Mouse (Mus musculus) hindbrain, embryonic 16.5 days (tissue): ENCODE measurements around the gene Cadm2. TPM values are rescaled to one million over a fixed set of nuclear protein-coding genes. Genes with fewer than 3 reads are reported as not detected.

Experiments
- ATAC-seq: fragments of 200-750 bp; cut with Nextera tagmentation; 2 replicates; pipeline ENCODE4 v1.8.0; 2017; ENCODE audit warnings: moderate TSS enrichment, moderate library complexity
- H3K27ac ChIP-seq: fragments of 300-500 bp; sonication (generic); 2 replicates; pipeline ENCODE4 v1.5.1; 2014; ENCODE audit warnings: low read depth, mild to moderate bottlenecking, control low read depth, low read length, moderate library complexity
- H3K27me3 ChIP-seq: fragments of 300-500 bp; sonication (generic); replicated peaks from 2 replicates; pipeline ENCODE4 v1.6.1; 2014; ENCODE audit warnings: low read length; ENCODE audit not compliant: control insufficient read depth, insufficient read depth
- H3K36me3 ChIP-seq: fragments of 300-500 bp; sonication (generic); 2 replicates; pipeline ENCODE4 v1.6.1; 2014; ENCODE audit warnings: mild to moderate bottlenecking, low read length, moderate library complexity, mixed read lengths; ENCODE audit not compliant: control insufficient read depth, insufficient read depth
- H3K4me1 ChIP-seq: fragments of 300-500 bp; sonication (generic); 2 replicates; pipeline ENCODE4 v1.6.1; 2014; ENCODE audit warnings: low read depth, low read length; ENCODE audit not compliant: control insufficient read depth, insufficient read depth
- H3K4me2 ChIP-seq: fragments of 300-500 bp; sonication (generic); 2 replicates; pipeline ENCODE4 v1.6.1; 2014; ENCODE audit warnings: mild to moderate bottlenecking, low read length, control low read depth, moderate library complexity
- H3K4me3 ChIP-seq: fragments of 300-500 bp; sonication (generic); 2 replicates; pipeline ENCODE4 v1.5.1; 2014; ENCODE audit warnings: mild to moderate bottlenecking, low read length, control low read depth, moderate library complexity
- H3K9ac ChIP-seq: fragments of 300-500 bp; sonication (generic); 2 replicates; pipeline ENCODE4 v1.6.1; 2014; ENCODE audit warnings: low read depth, mild to moderate bottlenecking, control low read depth, low read length, moderate library complexity
- H3K9me3 ChIP-seq: fragments of 300-500 bp; sonication (generic); 2 replicates; pipeline ENCODE4 v1.6.1; 2014; ENCODE audit warnings: mild to moderate bottlenecking, low read length, moderate library complexity; ENCODE audit not compliant: control insufficient read depth
- WGBS: fragments of 180-500 bp; shearing (Covaris S2); extraction: QIAGEN DNeasy Blood & Tissue Kit; methylation state at CpG from one replicate; pipeline ENCODE4 v1.1.7; 2014; 5-methylcytosine and 5-hydroxymethylcytosine counted together
- polyA plus RNA-seq: library from polyadenylated mRNA; unstranded; fragments of >200 nt; fragmentation: Nextera tagmentation; extraction: Ambion mirVana; gene quantifications from 2 replicates; pipeline ENCODE4 v1.2.1, GENCODE M21; 2015

Gene Cadm2
- polyA plus RNA-seq, 1 experiment from 2014 or later = 33.6 TPM

GRCm38 (mm10) chr16:67410482-67410881, 210.2 kb downstream of the Cadm2 start:
- H3K4me1 ChIP-seq = no peaks in the 10 kb centered on the region
- no peak overlapping the region for H3K4me2 ChIP-seq
- ATAC-seq = no peak
- H3K27ac ChIP-seq = no peak overlapping the region
- no peak overlapping the region for H3K4me3 ChIP-seq
- no peaks in the 10 kb centered on the region for H3K36me3 ChIP-seq
- no peaks in the 10 kb centered on the region for H3K27me3 ChIP-seq
- WGBS = 48% methylated on average over 2 of the region's 2 CpGs
- H3K9ac ChIP-seq = no peak overlapping the region
- H3K9me3 ChIP-seq = no peaks in the 10 kb centered on the region

- no peaks in the 10 kb centered on the region for H3K4me1 ChIP-seq
- 87% methylated on average over 2 of the region's 2 CpGs for WGBS
- no peaks in the 10 kb centered on the region for H3K36me3 ChIP-seq
- no peaks in the 10 kb centered on the region for H3K9me3 ChIP-seq
- no peak overlapping the region for H3K4me2 ChIP-seq
- no peaks in the 10 kb centered on the region for H3K27me3 ChIP-seq
- H3K4me3 ChIP-seq = no peak overlapping the region
- ATAC-seq = no peak
- H3K27ac ChIP-seq = no peak overlapping the region
- H3K9ac ChIP-seq = no peak overlapping the region
These were observed 253.0 kb downstream of the Cadm2 start for GRCm38 (mm10) chr16:67367745-67368144.

GRCm38 (mm10) chr16:67348011-67348410, 272.7 kb downstream of the Cadm2 start:
- Histone ChIP-seq H3K36me3 (no peaks in the 10 kb centered on the region), H3K9me3 (no peaks in the 10 kb centered on the region), H3K4me1 (no peaks in the 10 kb centered on the region), H3K9ac (no peak overlapping the region), H3K4me3 (no peak overlapping the region), H3K27ac (no peak overlapping the region), H3K27me3 (no peaks in the 10 kb centered on the region), H3K4me2 (no peak overlapping the region)
- WGBS = 88% methylated on average over 5 of the region's 5 CpGs
- no peak for ATAC-seq

GRCm38 (mm10) chr16:67347561-67347960, 273.1 kb downstream of the Cadm2 start:
- no peaks in the 10 kb centered on the region for H3K9me3 ChIP-seq
- H3K27me3 ChIP-seq = no peaks in the 10 kb centered on the region
- no peak for ATAC-seq

GRCm38 (mm10) chr16:67346621-67347290, 274.0 kb downstream of the Cadm2 start:
- no peak for ATAC-seq
- Histone ChIP-seq H3K9ac (no peak overlapping the region), H3K36me3 (no peaks in the 10 kb centered on the region), H3K27me3 (no peaks in the 10 kb centered on the region), H3K9me3 (no peaks in the 10 kb centered on the region), H3K27ac (no peak overlapping the region), H3K4me2 (no peak overlapping the region), H3K4me1 (no peaks in the 10 kb centered on the region), H3K4me3 (no peak overlapping the region)
- whole genome bisulfite sequencing = 54% methylated on average over 10 of the region's 10 CpGs

More at GRCm38 (mm10) chr16:67347561-67347960, 273.1 kb downstream of the Cadm2 start:
- no peak overlapping the region for H3K9ac ChIP-seq
- H3K4me2 ChIP-seq = no peak overlapping the region
- no peaks in the 10 kb centered on the region for H3K36me3 ChIP-seq
- no peak overlapping the region for H3K27ac ChIP-seq
- no peaks in the 10 kb centered on the region for H3K4me1 ChIP-seq
- H3K4me3 ChIP-seq = no peak overlapping the region

GRCm38 (mm10) chr16:67344194-67344593, 276.5 kb downstream of the Cadm2 start:
- Histone ChIP-seq H3K4me2 (no peak overlapping the region), H3K9ac (no peak overlapping the region), H3K4me3 (no peak overlapping the region), H3K27me3 (no peaks in the 10 kb centered on the region), H3K27ac (no peak overlapping the region), H3K4me1 (no peaks in the 10 kb centered on the region), H3K9me3 (no peaks in the 10 kb centered on the region), H3K36me3 (no peaks in the 10 kb centered on the region)
- ATAC-seq = peak; percentile 60
- WGBS = 26% methylated on average over 5 of the region's 5 CpGs

GRCm38 (mm10) chr16:67311033-67311432, 309.7 kb downstream of the Cadm2 start:
- Histone ChIP-seq H3K27me3 (no peaks in the 10 kb centered on the region), H3K9me3 (no peaks in the 10 kb centered on the region), H3K4me2 (no peak overlapping the region), H3K36me3 (no peaks in the 10 kb centered on the region), H3K27ac (no peak overlapping the region), H3K4me1 (peaks cover 4% of the 10 kb centered on the region; the same call in 1 of the 2 replicates), H3K4me3 (no peak overlapping the region), H3K9ac (no peak overlapping the region)
- WGBS = 62% methylated on average over 2 of the region's 2 CpGs
- ATAC-seq = peak; percentile 92

GRCm38 (mm10) chr16:67284664-67285063, 336.0 kb downstream of the Cadm2 start:
- H3K4me1 ChIP-seq = no peaks in the 10 kb centered on the region
- no peak for ATAC-seq
- 95% methylated on average over 3 of the region's 3 CpGs for WGBS
- no peak overlapping the region for H3K27ac ChIP-seq
- H3K36me3 ChIP-seq = no peaks in the 10 kb centered on the region
- no peak overlapping the region for H3K9ac ChIP-seq
- no peaks in the 10 kb centered on the region for H3K9me3 ChIP-seq
- no peak overlapping the region for H3K4me3 ChIP-seq
- H3K27me3 ChIP-seq = no peaks in the 10 kb centered on the region
- H3K4me2 ChIP-seq = no peak overlapping the region

GRCm38 (mm10) chr16:67243598-67243997, 377.1 kb downstream of the Cadm2 start:
- Histone ChIP-seq H3K4me1 (no peaks in the 10 kb centered on the region), H3K9ac (no peak overlapping the region), H3K27ac (no peak overlapping the region), H3K36me3 (no peaks in the 10 kb centered on the region), H3K9me3 (no peaks in the 10 kb centered on the region), H3K27me3 (no peaks in the 10 kb centered on the region), H3K4me3 (no peak overlapping the region), H3K4me2 (no peak overlapping the region)
- no peak for ATAC-seq
- 81% methylated on average over 5 of the region's 5 CpGs for WGBS
